Mouse (Mus musculus) stomach, postnatal 0 days (tissue): Measurements from ENCODE around the gene Rtkn2. TPM values are rescaled to one million over a fixed set of nuclear protein-coding genes. Genes with fewer than 3 reads are reported as not detected.

Experiments
- ATAC-seq: fragments of 200-750 bp; cut with Nextera tagmentation; 2 replicates; pipeline ENCODE4 v1.8.0; 2017; ENCODE audit not compliant: low FRiP score, low TSS enrichment
- DNase-seq: peaks from one replicate; pipeline ENCODE4 v3.0.0-alpha.2; 2016; ENCODE audit warnings: low spot score
- H3K27ac ChIP-seq: fragments of 300-500 bp; sonication (generic); replicated peaks from 2 replicates; pipeline ENCODE4 v1.5.1; 2014; ENCODE audit warnings: mild to moderate bottlenecking, control low read depth
- H3K27me3 ChIP-seq: fragments of 300-500 bp; sonication (generic); 2 replicates; pipeline ENCODE4 v1.6.1; 2014; ENCODE audit warnings: low read length; ENCODE audit not compliant: control insufficient read depth, insufficient read depth
- H3K36me3 ChIP-seq: fragments of 300-500 bp; sonication (generic); 2 replicates; pipeline ENCODE4 v1.6.1; 2014; ENCODE audit warnings: low read length, mixed read lengths; ENCODE audit not compliant: control insufficient read depth, insufficient read depth
- H3K4me1 ChIP-seq: fragments of 300-500 bp; sonication (generic); replicated peaks from 2 replicates; pipeline ENCODE4 v1.6.1; 2014; ENCODE audit warnings: antibody characterized with exemption; ENCODE audit not compliant: control insufficient read depth, insufficient read depth
- H3K4me2 ChIP-seq: fragments of 300-500 bp; sonication (generic); replicated peaks from 2 replicates; pipeline ENCODE4 v1.6.1; 2014; ENCODE audit warnings: low read depth, mild to moderate bottlenecking, control low read depth, moderate library complexity
- H3K4me3 ChIP-seq: fragments of 300-500 bp; sonication (generic); 2 replicates; pipeline ENCODE4 v1.5.1; 2014; ENCODE audit warnings: low read depth, low read length, control low read depth
- H3K9ac ChIP-seq: fragments of 300-500 bp; sonication (generic); 2 replicates; pipeline ENCODE4 v1.6.1; 2014; ENCODE audit warnings: mild to moderate bottlenecking, low read length, control low read depth, mixed read lengths
- H3K9me3 ChIP-seq: fragments of 300-500 bp; sonication (generic); 2 replicates; pipeline ENCODE4 v1.6.1; 2016; ENCODE audit warnings: low read length; ENCODE audit not compliant: control insufficient read depth
- CTCF ChIP-seq: IDR thresholded peaks from 2 replicates; pipeline ENCODE4 v1.5.1; 2016; ENCODE audit warnings: antibody characterized with exemption, low read depth, mild to moderate bottlenecking, moderate library complexity
- EP300 ChIP-seq: optimal IDR thresholded peaks from 2 replicates; pipeline ENCODE3; 2016; ENCODE audit warnings: antibody characterized with exemption
- WGBS: fragments of 180-500 bp; shearing (Covaris S2); extraction: QIAGEN DNeasy Blood & Tissue Kit; methylation state at CpG from one replicate; pipeline ENCODE4 v1.1.7; 2014; 5-methylcytosine and 5-hydroxymethylcytosine counted together
- polyA plus RNA-seq: library from polyadenylated mRNA; unstranded; fragments of >200 nt; fragmentation: Nextera tagmentation; extraction: Ambion mirVana; gene quantifications from 2 replicates; pipeline ENCODE4 v1.2.1, GENCODE M21; 2015

Gene Rtkn2
- polyA plus RNA-seq, 1 experiment from 2014 or later = 1.8 TPM

DNA sequence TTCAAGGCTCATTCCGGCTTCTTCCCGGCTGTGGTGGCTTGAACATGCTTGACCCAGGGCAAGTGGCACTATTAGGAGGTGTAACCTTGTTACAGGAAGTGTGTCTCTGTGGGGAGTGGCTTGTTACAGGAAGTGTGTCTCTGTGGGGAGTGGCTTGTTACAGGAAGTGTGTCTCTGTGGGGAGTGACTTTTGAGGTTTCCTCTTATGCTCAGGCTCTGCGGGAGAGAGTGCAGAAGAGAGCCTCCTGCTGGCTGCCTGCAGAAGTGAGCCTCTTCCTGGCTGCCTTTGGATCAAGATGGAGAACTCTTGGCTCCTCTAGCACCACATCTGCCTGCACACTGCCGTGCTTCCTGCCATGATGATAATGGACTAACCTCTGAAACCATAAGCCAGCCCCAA lies 35.9 kb upstream of the Rtkn2 start:
- no peak overlapping the region for H3K9ac ChIP-seq
- H3K4me2 ChIP-seq = no peak overlapping the region
- H3K36me3 ChIP-seq = no peaks in the 10 kb centered on the region
- no peaks in the 10 kb centered on the region for H3K9me3 ChIP-seq
- no peaks in the 10 kb centered on the region for H3K4me1 ChIP-seq
- TF ChIP-seq CTCF = no peak
- TF ChIP-seq EP300 = no peak
- H3K27ac ChIP-seq = no peak overlapping the region
- H3K27me3 ChIP-seq = no peaks in the 10 kb centered on the region
- ATAC-seq = 0 out of 2 replicates have a peak, but pooled peaks have one; percentile 26
- H3K4me3 ChIP-seq = no peak overlapping the region
- no peak for DNase-seq
- WGBS = 86% methylated on average over 4 of the region's 4 CpGs

DNA sequence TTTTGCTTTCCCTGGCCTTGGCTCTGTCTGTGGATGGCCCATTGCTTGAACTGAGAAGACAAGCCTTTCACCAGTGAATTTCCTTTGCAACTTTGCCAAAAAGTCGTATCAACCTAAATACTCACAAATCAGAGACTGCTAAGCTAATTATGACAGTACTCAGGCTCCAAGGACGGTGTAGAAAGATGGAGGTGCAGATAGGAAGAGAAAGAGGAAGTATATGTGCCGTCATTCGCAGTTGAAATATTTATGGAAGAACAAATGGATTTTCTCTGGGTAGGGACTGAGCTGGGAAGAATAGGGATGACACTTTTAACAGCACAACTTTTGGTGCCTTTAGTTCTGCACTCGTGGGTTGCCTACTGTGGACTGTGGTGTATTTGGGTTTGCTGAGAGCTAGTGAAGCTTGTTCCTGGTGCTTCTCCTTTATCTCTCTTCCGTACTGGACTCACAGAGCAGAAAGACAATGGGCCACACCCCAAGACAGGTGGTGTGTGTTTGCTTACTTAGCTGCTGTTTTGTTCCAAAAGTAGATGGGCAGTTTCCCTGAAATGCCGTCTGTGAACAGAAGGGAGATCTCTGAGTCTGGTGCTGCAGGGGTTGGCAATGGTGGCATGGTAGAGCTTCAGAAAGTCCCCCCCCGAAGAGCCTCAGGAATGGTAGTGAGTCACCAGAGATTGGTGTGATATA lies 29.2 kb upstream of the Rtkn2 start:
- DNase-seq (no peak), ATAC-seq (no peak)
- WGBS = 60% methylated on average over 8 of the region's 8 CpGs
- no peak overlapping the region for H3K4me2 ChIP-seq
- no peak overlapping the region for H3K4me3 ChIP-seq
- H3K9me3 ChIP-seq = no peaks in the 10 kb centered on the region
- no peaks in the 10 kb centered on the region for H3K36me3 ChIP-seq
- no peak overlapping the region for H3K27ac ChIP-seq
- H3K9ac ChIP-seq = no peak overlapping the region
- no peaks in the 10 kb centered on the region for H3K4me1 ChIP-seq
- TF ChIP-seq CTCF = no peak
- H3K27me3 ChIP-seq = no peaks in the 10 kb centered on the region

DNA sequence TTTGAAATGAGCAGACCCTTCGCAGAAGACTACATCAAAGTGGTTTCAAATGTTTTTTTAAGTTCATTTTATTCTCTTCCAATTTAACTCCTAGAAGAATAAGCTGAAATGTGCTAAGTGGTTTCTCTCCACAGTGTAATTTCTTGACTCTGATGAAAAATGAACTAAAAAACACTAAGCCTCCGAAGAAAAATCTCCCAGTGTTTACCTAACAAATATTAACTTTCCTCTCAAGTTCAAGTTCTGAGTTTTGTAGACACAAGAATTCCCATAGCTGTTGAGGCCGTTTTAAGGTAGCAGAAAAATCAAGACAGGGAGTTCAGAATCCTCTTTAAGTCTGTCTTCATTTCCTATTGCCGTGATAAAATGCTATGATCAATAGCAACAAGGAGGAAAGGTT lies 27.7 kb upstream of the Rtkn2 start:
- no peak overlapping the region for H3K4me3 ChIP-seq
- H3K27me3 ChIP-seq = no peaks in the 10 kb centered on the region
- WGBS = 35% methylated on average over 4 of the region's 4 CpGs
- H3K27ac ChIP-seq = no peak overlapping the region
- ATAC-seq = no peak
- no peaks in the 10 kb centered on the region for H3K36me3 ChIP-seq
- TF ChIP-seq CTCF = no peak
- TF ChIP-seq EP300 = no peak
- H3K4me1 ChIP-seq = no peaks in the 10 kb centered on the region
- no peak overlapping the region for H3K9ac ChIP-seq
- no peak overlapping the region for H3K4me2 ChIP-seq
- no peak for DNase-seq
- H3K9me3 ChIP-seq = no peaks in the 10 kb centered on the region

DNA sequence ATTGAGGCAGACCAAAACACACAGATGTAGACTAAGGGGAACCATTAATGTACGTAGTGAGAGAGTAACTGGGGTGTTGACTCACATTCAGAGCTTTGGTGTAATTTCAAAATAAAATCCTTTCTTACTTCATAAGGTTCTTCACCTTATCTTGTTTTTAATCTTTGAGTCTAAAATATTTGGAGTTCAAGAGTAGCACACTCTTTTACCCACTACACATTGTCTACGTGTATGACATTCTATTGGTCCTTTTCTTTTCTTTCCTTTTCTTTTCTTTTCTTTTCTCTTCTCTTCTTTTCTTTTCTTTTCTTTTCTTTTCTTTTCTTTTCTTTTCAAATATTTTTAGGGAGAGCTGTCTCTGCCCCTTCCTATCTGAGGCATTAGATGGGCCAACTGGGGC lies 23.4 kb upstream of the Rtkn2 start:
- Histone ChIP-seq H3K9ac (no peak overlapping the region), H3K27me3 (no peaks in the 10 kb centered on the region), H3K4me2 (no peak overlapping the region), H3K9me3 (no peaks in the 10 kb centered on the region), H3K27ac (no peak overlapping the region), H3K36me3 (no peaks in the 10 kb centered on the region), H3K4me1 (no peaks in the 10 kb centered on the region), H3K4me3 (no peak overlapping the region)
- ATAC-seq (no peak), DNase-seq (no peak)
- WGBS = 96% methylated on average over 2 of the region's 2 CpGs
- TF ChIP-seq CTCF (no peak), EP300 (no peak)

DNA sequence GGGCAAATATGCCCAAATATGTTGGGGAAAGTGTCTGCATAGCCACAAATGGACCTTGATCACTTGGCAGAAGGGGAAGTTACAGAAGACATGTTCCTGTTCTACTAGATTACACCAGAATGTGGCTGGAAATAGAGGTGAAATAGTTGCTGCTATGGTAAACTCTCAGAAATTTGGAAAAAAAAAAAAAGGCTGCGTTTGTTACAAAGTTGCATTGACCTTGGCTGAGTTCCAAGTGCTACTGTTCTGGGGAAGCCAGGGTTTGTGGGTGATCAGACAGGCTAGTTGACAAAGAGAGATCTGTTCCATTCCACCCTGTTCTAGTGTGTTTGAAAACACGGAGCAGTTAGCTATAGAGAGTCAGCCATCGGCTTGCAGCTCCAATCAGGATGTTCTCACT lies 19.4 kb upstream of the Rtkn2 start:
- ATAC-seq (no peak), DNase-seq (no peak)
- WGBS = 52% methylated on average over 3 of the region's 3 CpGs
- no peak overlapping the region for H3K9ac ChIP-seq
- no peaks in the 10 kb centered on the region for H3K9me3 ChIP-seq
- H3K27ac ChIP-seq = no peak overlapping the region
- no peaks in the 10 kb centered on the region for H3K4me1 ChIP-seq
- H3K36me3 ChIP-seq = no peaks in the 10 kb centered on the region
- no peak overlapping the region for H3K4me2 ChIP-seq
- H3K27me3 ChIP-seq = no peaks in the 10 kb centered on the region
- no peak for TF ChIP-seq CTCF
- no peak for TF ChIP-seq EP300
- H3K4me3 ChIP-seq = no peak overlapping the region

DNA sequence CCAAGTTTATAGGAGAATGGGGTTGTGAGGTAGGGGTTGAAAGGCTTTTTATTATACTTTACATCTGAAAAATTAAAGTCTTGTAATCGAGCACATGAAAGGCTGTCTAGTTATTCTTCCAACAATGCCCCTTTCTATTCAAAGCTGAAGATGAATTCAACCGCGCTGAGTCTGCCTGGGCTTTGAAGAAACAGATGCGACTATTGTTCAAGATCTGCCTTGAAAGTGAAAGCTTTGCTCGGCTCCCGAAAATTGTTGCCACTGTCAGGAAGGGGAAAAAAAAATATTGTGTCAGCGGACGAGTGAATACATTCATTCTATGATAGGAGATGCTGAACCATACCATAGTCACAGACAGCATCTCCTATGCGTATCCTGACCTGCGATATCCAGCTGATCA lies 16.9 kb upstream of the Rtkn2 start:
- no peak for TF ChIP-seq CTCF
- Histone ChIP-seq H3K27me3 (no peaks in the 10 kb centered on the region), H3K27ac (no peak overlapping the region), H3K9ac (no peak overlapping the region), H3K36me3 (no peaks in the 10 kb centered on the region), H3K4me3 (no peak overlapping the region), H3K9me3 (no peaks in the 10 kb centered on the region), H3K4me2 (no peak overlapping the region), H3K4me1 (no peaks in the 10 kb centered on the region)
- WGBS = 72% methylated on average over 10 of the region's 10 CpGs
- no peak for ATAC-seq
- DNase-seq = no peak
